Mouse (Mus musculus) liver, adult 2 months (tissue): ENCODE results near the gene Sptlc3.

ENCODE experiments used
- CTCF ChIP-seq: fragments of 200-500 bp; IDR thresholded peaks from 2 replicates; pipeline ENCODE4 v1.5.1; 2011; ENCODE audit warnings: low read depth, low read length, control low read depth
- POLR2A ChIP-seq: fragments of 200-500 bp; IDR thresholded peaks from 2 replicates; pipeline ENCODE4 v1.6.1; 2011; ENCODE audit warnings: low read length, control low read depth; ENCODE audit not compliant: insufficient read depth; ENCODE audit errors: extremely low read depth

- TF ChIP-seq CTCF (peak; percentile 43), POLR2A (no peak)
These were observed 97.4 kb downstream of the Sptlc3 start for GRCm38 (mm10) chr2:139590888-139591698.
